Mouse (Mus musculus): ENCODE measurements at regions not wholly inside any gene's neighbourhood (a gene's known extent, or its start where the extent isn't known, plus 50 kb on each side); places are given as distances from the start of the nearest gene placed in this dataset.

DNA sequence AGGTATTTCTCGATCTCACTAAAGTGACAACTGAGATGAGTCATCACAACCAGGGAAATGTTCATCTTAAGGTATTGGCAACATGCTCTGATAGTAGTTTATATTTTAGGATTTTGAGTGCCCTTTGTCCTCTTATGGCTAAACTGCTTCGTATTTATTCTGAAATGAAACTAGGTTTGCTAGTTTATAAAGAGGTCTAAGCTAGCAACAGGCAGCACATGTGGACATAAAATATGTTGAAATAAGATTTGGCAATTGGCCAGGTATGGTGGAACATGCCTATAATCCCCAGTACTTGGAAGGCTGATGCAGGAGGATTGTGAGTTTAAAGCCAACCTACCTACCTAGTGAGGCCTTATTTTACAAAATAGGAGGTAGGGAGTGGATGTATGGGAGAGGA, 263.8 kb upstream of the Id2 start:
- no peaks in the 10 kb centered on the region for H3K9me3 ChIP-seq (replicated peaks; ENCODE audit: control insufficient read depth, low read length, poor library complexity, severe bottlenecking)
- no peak overlapping the region for H3K4me2 ChIP-seq (ENCODE audit: low read length)
- no peak overlapping the region for H3K9ac ChIP-seq (ENCODE audit: low read depth, low read length)
- H3K27me3 ChIP-seq (ENCODE audit: control insufficient read depth, insufficient read depth, low read depth, low read length), result no peaks in the 10 kb centered on the region
- H3K27ac ChIP-seq (ENCODE audit: low read length), result no peak overlapping the region
- 96% methylated on average over 2 of the region's 2 CpGs for WGBS
- no peaks in the 10 kb centered on the region for H3K4me1 ChIP-seq (ENCODE audit: control insufficient read depth, insufficient read depth, low read length)
- ATAC-seq, result no peak
- H3K36me3 ChIP-seq (ENCODE audit: control insufficient read depth, insufficient read depth, low read length), result no peaks in the 10 kb centered on the region
- H3K4me3 ChIP-seq (ENCODE audit: low read depth, low read length), result no peak overlapping the region

DNA sequence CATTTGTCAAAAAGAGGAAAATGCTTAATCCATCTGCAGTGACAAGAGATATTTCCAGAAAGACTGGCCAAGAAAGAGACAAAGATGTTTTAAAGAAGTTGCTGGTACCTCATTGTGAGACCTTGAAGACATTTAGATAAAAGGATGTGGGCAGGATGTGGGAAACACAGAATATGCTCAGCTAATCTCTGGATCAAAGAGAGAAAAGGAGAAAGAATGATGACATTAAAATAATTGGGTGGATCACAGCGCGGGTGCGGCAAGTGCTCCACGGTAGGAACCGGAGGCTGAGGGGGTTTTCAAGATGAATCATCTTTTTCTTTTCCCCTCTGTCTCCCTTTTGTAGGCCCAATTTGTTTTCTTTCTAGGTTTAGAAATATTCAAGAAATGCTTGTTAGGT, 263.0 kb upstream of the Id2 start:
- Histone ChIP-seq H3K36me3 (ENCODE audit: control insufficient read depth, insufficient read depth, low read length) (no peaks in the 10 kb centered on the region), H3K27me3 (ENCODE audit: control insufficient read depth, insufficient read depth, low read depth, low read length) (no peaks in the 10 kb centered on the region), H3K9ac (ENCODE audit: low read depth, low read length) (no peak overlapping the region), H3K4me3 (ENCODE audit: low read depth, low read length) (no peak overlapping the region), H3K4me1 (ENCODE audit: control insufficient read depth, insufficient read depth, low read length) (no peaks in the 10 kb centered on the region), H3K4me2 (ENCODE audit: low read length) (no peak overlapping the region), H3K27ac (ENCODE audit: low read length) (no peak overlapping the region), H3K9me3 (replicated peaks; ENCODE audit: control insufficient read depth, low read length, poor library complexity, severe bottlenecking) (no peaks in the 10 kb centered on the region)
- no peak for ATAC-seq
- WGBS, result 96% methylated on average over 5 of the region's 5 CpGs

DNA sequence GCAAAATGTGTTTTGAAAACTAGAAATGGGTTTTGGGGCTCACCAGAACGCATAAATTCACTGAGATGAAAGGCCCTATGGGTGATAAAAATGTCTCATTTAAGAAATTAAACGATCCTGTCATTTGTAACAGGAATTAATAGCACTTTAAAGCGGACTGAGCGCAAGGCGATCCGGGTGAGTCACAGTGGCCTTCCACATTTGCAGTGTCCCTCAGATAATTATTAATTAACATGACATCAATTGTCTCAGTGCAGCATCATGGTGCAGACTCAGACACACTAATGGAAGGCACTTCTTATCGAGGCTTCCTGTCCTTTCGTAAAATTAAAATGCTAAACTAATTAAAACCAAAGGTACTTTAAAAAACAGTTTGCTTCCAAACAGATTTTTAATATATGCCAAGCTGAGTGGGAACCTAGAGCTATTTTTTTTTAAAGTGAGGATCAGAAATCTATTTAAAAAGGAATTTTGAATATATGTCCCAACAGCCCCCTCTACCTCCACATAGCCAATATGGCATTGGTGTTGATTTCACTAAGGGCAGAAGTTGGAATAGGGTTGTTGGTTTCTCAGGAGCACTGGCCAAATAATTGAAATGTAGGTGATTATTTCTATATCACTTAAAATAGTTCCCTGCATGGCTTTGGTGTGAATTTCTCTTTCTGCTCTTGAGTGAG, 262.0 kb upstream of the Id2 start:
- WGBS, result 81% methylated on average over 8 of the region's 8 CpGs
- no peak overlapping the region for H3K9ac ChIP-seq (ENCODE audit: low read depth, low read length)
- H3K27ac ChIP-seq (ENCODE audit: low read length), result no peak overlapping the region
- no peaks in the 10 kb centered on the region for H3K9me3 ChIP-seq (replicated peaks; ENCODE audit: control insufficient read depth, low read length, poor library complexity, severe bottlenecking)
- H3K4me2 ChIP-seq (ENCODE audit: low read length), result no peak overlapping the region
- no peak for ATAC-seq
- no peaks in the 10 kb centered on the region for H3K27me3 ChIP-seq (ENCODE audit: control insufficient read depth, insufficient read depth, low read depth, low read length)
- H3K4me1 ChIP-seq (ENCODE audit: control insufficient read depth, insufficient read depth, low read length), result no peaks in the 10 kb centered on the region
- H3K36me3 ChIP-seq (ENCODE audit: control insufficient read depth, insufficient read depth, low read length), result no peaks in the 10 kb centered on the region
- H3K4me3 ChIP-seq (ENCODE audit: low read depth, low read length), result no peak overlapping the region

DNA sequence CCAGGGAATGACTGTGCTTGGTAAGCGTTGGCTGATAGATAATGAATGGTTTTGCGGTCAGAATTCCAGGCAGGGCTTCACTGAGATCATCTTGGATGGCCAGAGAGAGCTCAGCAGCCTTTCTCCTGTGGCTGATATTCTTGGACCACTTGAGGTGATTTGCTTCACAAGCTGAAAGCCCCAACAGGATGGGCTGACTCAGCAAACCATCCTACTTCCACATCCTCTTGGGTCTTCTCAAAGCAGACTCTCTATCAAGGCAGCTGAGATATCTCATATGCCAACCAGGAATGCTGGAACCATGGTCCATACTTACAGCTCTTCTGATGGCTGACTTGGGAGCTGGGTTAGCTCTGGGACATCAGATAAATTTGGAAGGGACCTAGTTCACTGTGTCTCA, 259.8 kb upstream of the Id2 start:
- WGBS, result 93% methylated on average over 2 of the region's 2 CpGs
- Histone ChIP-seq H3K9ac (ENCODE audit: low read depth, low read length) (no peak overlapping the region), H3K4me3 (ENCODE audit: low read depth, low read length) (no peak overlapping the region), H3K4me1 (ENCODE audit: control insufficient read depth, insufficient read depth, low read length) (no peaks in the 10 kb centered on the region), H3K4me2 (ENCODE audit: low read length) (no peak overlapping the region), H3K9me3 (replicated peaks; ENCODE audit: control insufficient read depth, low read length, poor library complexity, severe bottlenecking) (no peaks in the 10 kb centered on the region), H3K36me3 (ENCODE audit: control insufficient read depth, insufficient read depth, low read length) (no peaks in the 10 kb centered on the region), H3K27me3 (ENCODE audit: control insufficient read depth, insufficient read depth, low read depth, low read length) (no peaks in the 10 kb centered on the region), H3K27ac (ENCODE audit: low read length) (no peak overlapping the region)
- ATAC-seq, result no peak

DNA sequence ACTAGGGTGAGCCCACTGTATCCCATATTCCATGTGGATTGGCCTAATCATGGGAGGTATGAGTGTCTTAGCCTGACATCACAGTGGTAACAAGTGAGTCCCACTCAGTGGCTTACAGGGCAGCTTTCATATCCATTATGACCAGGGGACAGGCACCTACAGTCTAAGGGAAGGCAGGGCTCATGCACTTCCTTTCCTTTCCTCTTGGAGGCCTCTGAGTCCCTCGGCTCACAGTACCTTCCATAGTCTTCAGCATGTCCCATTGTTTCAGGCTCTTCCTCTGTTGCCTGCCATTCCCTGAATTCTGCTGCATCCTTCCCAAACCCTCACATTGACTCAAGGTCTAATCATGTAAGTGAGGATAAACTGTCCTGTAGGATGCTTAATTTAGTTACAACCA, 258.3 kb upstream of the Id2 start:
- no peak for ATAC-seq
- H3K9me3 ChIP-seq (replicated peaks; ENCODE audit: control insufficient read depth, low read length, poor library complexity, severe bottlenecking), result no peaks in the 10 kb centered on the region
- no peak overlapping the region for H3K9ac ChIP-seq (ENCODE audit: low read depth, low read length)
- no peak overlapping the region for H3K4me3 ChIP-seq (ENCODE audit: low read depth, low read length)
- no peak overlapping the region for H3K27ac ChIP-seq (ENCODE audit: low read length)
- H3K4me2 ChIP-seq (ENCODE audit: low read length), result no peak overlapping the region
- H3K4me1 ChIP-seq (ENCODE audit: control insufficient read depth, insufficient read depth, low read length), result no peaks in the 10 kb centered on the region
- WGBS, result 64% methylated on average over 1 of the region's 1 CpGs
- H3K27me3 ChIP-seq (ENCODE audit: control insufficient read depth, insufficient read depth, low read depth, low read length), result no peaks in the 10 kb centered on the region
- no peaks in the 10 kb centered on the region for H3K36me3 ChIP-seq (ENCODE audit: control insufficient read depth, insufficient read depth, low read length)

DNA sequence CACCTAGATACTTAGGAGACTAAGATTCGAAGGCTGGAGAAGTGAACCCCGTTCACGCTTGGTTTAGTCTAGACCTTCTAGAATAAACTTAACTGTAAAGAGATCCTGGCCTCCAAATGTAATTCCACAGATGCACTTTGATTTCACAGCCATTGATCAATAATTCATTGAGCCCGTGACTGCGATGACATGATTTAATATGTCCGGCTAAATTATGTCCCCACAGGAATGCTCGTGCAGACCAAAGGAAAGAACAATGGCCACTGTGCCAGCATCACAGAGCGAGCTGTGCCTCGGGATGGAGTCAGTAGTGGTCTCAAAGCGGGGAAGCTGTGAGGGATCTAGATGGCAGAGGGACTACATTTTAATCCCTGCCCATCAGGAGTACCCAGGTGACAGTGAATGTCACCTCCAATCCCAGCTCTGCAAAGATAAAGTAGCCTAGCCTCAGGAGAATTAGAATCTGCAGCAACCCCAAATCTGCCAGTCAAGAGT, 256.5 kb upstream of the Id2 start:
- Histone ChIP-seq H3K27ac (ENCODE audit: low read length) (no peak overlapping the region), H3K36me3 (ENCODE audit: control insufficient read depth, insufficient read depth, low read length) (no peaks in the 10 kb centered on the region), H3K27me3 (ENCODE audit: control insufficient read depth, insufficient read depth, low read depth, low read length) (no peaks in the 10 kb centered on the region), H3K4me1 (ENCODE audit: control insufficient read depth, insufficient read depth, low read length) (no peaks in the 10 kb centered on the region), H3K9me3 (replicated peaks; ENCODE audit: control insufficient read depth, low read length, poor library complexity, severe bottlenecking) (no peaks in the 10 kb centered on the region), H3K4me3 (ENCODE audit: low read depth, low read length) (no peak overlapping the region), H3K4me2 (ENCODE audit: low read length) (no peak overlapping the region), H3K9ac (ENCODE audit: low read depth, low read length) (no peak overlapping the region)
- ATAC-seq, result no peak
- WGBS, result 65% methylated on average over 10 of the region's 10 CpGs

DNA sequence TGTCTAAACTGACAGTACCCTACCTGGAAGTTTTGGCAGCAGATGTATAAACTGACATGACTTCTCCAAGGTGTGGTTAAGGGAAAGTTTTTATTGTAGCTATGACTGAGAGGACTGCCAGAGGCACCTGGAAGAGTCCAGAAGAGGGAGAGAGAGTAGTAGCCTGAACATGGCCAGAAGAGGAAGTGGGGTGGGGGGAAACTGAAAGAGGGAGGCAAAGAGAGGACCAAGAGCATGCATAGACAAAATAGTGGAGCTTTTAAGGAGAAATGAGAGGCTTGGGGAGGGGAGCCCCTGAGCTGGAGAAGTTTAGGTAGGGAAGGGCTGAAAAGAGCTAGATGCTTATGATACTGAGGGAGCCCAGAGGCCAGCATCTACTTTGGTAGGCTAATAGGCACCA, 255.2 kb upstream of the Id2 start:
- H3K4me3 ChIP-seq (ENCODE audit: low read depth, low read length), result no peak overlapping the region
- H3K36me3 ChIP-seq (ENCODE audit: control insufficient read depth, insufficient read depth, low read length), result no peaks in the 10 kb centered on the region
- no peaks in the 10 kb centered on the region for H3K9me3 ChIP-seq (replicated peaks; ENCODE audit: control insufficient read depth, low read length, poor library complexity, severe bottlenecking)
- H3K27ac ChIP-seq (ENCODE audit: low read length), result no peak overlapping the region
- H3K9ac ChIP-seq (ENCODE audit: low read depth, low read length), result no peak overlapping the region
- no peaks in the 10 kb centered on the region for H3K27me3 ChIP-seq (ENCODE audit: control insufficient read depth, insufficient read depth, low read depth, low read length)
- H3K4me2 ChIP-seq (ENCODE audit: low read length), result no peak overlapping the region
- no peak for ATAC-seq
- no peaks in the 10 kb centered on the region for H3K4me1 ChIP-seq (ENCODE audit: control insufficient read depth, insufficient read depth, low read length)

DNA sequence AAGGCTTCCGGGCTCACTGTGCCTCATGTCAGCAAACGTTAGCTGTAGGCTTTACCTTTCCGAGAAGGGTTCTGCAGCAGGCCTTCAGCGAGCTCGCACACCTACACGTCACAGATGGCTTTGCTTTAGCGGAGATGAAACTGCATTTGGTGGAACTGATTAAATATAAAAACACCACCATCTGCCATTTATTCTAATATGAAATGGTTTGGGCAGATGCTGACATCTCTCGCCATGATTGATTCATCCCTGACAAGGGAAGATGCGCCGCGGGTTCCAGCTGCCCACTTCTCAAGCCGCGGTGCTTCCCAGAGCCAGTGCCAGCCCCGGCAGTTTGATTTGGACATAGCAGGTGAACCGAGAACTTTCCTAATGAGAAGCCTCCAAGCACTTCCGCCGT, 247.4 kb upstream of the Id2 start:
- 66% methylated on average over 17 of the region's 17 CpGs for WGBS
- Histone ChIP-seq H3K9ac (ENCODE audit: low read depth, low read length) (no peak overlapping the region), H3K4me3 (ENCODE audit: low read depth, low read length) (no peak overlapping the region), H3K27ac (ENCODE audit: low read length) (no peak overlapping the region), H3K36me3 (ENCODE audit: control insufficient read depth, insufficient read depth, low read length) (no peaks in the 10 kb centered on the region), H3K27me3 (ENCODE audit: control insufficient read depth, insufficient read depth, low read depth, low read length) (no peaks in the 10 kb centered on the region), H3K4me2 (ENCODE audit: low read length) (no peak overlapping the region), H3K4me1 (ENCODE audit: control insufficient read depth, insufficient read depth, low read length) (no peaks in the 10 kb centered on the region), H3K9me3 (replicated peaks; ENCODE audit: control insufficient read depth, low read length, poor library complexity, severe bottlenecking) (no peaks in the 10 kb centered on the region)
- ATAC-seq, result no peak

DNA sequence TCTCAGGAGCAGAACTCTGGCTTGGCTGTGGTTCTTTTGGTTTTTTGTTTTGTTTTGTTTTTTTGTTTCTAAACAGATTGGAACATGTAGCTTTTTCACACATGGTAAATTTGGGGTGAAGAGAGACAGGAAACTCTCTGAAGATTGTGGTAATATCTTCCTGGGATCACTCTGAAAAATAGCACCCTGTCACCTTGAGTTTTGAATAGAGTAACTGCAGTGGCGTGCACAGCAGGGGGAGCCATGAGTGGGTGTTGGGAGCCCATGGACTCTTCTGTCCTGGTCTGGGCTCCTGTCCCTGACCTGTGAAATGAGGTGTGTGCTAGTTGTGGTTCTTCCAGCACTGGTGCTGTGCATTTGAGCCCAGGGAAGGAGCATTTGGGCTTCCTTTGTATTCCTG, 241.8 kb upstream of the Id2 start:
- no peaks in the 10 kb centered on the region for H3K9me3 ChIP-seq (replicated peaks; ENCODE audit: control insufficient read depth, low read length, poor library complexity, severe bottlenecking)
- no peak overlapping the region for H3K4me3 ChIP-seq (ENCODE audit: low read depth, low read length)
- no peaks in the 10 kb centered on the region for H3K27me3 ChIP-seq (ENCODE audit: control insufficient read depth, insufficient read depth, low read depth, low read length)
- no peak overlapping the region for H3K27ac ChIP-seq (ENCODE audit: low read length)
- no peaks in the 10 kb centered on the region for H3K4me1 ChIP-seq (ENCODE audit: control insufficient read depth, insufficient read depth, low read length)
- 81% methylated on average over 1 of the region's 1 CpGs for WGBS
- no peak for ATAC-seq
- H3K36me3 ChIP-seq (ENCODE audit: control insufficient read depth, insufficient read depth, low read length), result no peaks in the 10 kb centered on the region
- H3K4me2 ChIP-seq (ENCODE audit: low read length), result no peak overlapping the region
- H3K9ac ChIP-seq (ENCODE audit: low read depth, low read length), result no peak overlapping the region

All from midbrain, embryonic 16.5 days (tissue).